ENCODE assay signal across 9 mouse cellular contexts in the genomic region with DNA sequence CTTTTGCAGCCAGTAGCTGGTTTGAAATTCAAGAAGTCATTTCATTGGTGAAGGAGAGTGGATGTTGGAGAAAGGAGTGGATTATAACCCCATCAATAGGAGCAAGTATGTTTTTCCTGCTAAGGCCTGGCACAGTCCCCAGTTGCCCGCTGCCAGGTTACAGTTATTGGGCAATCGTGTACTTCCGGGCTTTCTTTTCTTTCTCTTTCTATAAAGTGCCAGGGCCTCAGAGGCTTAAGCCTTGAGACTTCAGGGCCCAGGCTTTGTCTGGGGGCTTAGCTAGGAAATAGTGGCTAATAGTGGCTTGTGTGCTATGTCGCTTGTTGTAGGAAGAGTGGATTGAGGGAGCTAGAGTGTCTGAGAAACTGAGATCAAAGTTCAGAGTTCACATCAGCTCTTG. TPM values are rescaled to one million over a fixed set of nuclear protein-coding genes. Genes with fewer than 3 reads are reported as not detected.
DNase-seq lines count a peak whose midpoint lies in the region; ATAC-seq and TF ChIP-seq lines count a peak whose summit lies in the region.
"Had no signal": no experiment of that assay in that cellular context is flagged by ENCODE, and none has a peak within 500 bp of the region (broad histone marks: within the 10 kb centered on the region; RNA-seq: fewer than 3 reads in every experiment).

No protein-coding gene starts in this region.

- TF ChIP-seq CTCF in kidney, postnatal 0 days (IDR thresholded peaks at IDR 0.05; ENCODE audit: low read depth) = no peak

- peaks cover 39% of the 10 kb centered on the region for H3K4me1 ChIP-seq in heart, embryonic 15.5 days (replicated peaks)
- peaks cover 27% of the 10 kb centered on the region for H3K4me1 ChIP-seq in heart, embryonic 11.5 days (ENCODE audit: control insufficient read depth, insufficient read depth, low read length)
- peaks cover 37% of the 10 kb centered on the region for H3K4me1 ChIP-seq in embryonic facial prominence, embryonic 15.5 days
- H3K4me1 ChIP-seq in kidney, postnatal 0 days (replicated peaks; ENCODE audit: insufficient read depth, low read length) = peaks cover 23% of the 10 kb centered on the region
- H3K4me1 ChIP-seq in midbrain, embryonic 11.5 days (ENCODE audit: control insufficient read depth, insufficient read depth, low read length) = peaks cover 50% of the 10 kb centered on the region

- H3K27ac ChIP-seq in heart, embryonic 15.5 days = no peak overlapping the region; the same call in 1 of the 2 replicates
- H3K27ac ChIP-seq in heart, embryonic 11.5 days (ENCODE audit: low read depth, low read length) = no peak overlapping the region
- H3K27ac ChIP-seq in embryonic facial prominence, embryonic 15.5 days (replicated peaks) = 0 out of 2 replicates have a peak overlapping the region, but pooled peaks have one; percentile 34
- H3K27ac ChIP-seq in kidney, postnatal 0 days = 0 out of 2 replicates have a peak overlapping the region, but pooled peaks have one; percentile 2
- H3K27ac ChIP-seq in midbrain, embryonic 11.5 days (ENCODE audit: low read depth, low read length) = peak overlapping the region; percentile 98

- WGBS in heart, embryonic 15.5 days = 67% methylated on average over 4 of the region's 4 CpGs
- 74% methylated on average over 4 of the region's 4 CpGs for WGBS in heart, embryonic 11.5 days (ENCODE audit: insufficient replicate concordance)
- 77% methylated on average over 4 of the region's 4 CpGs for WGBS in embryonic facial prominence, embryonic 15.5 days
- WGBS in kidney, postnatal 0 days = 72% methylated on average over 4 of the region's 4 CpGs
- WGBS in midbrain, embryonic 11.5 days = 10% methylated on average over 4 of the region's 4 CpGs

- peak overlapping the region; percentile 99 for H3K4me2 ChIP-seq in heart, embryonic 15.5 days
- no peak overlapping the region for H3K4me2 ChIP-seq in heart, embryonic 11.5 days
- H3K4me2 ChIP-seq in embryonic facial prominence, embryonic 15.5 days (replicated peaks) = peak overlapping the region; percentile 97
- peak overlapping the region; percentile 91; the same call in 1 of the 2 replicates for H3K4me2 ChIP-seq in kidney, postnatal 0 days (ENCODE audit: low read length)
- H3K4me2 ChIP-seq in midbrain, embryonic 11.5 days = peak overlapping the region; percentile 77

- ATAC-seq in heart, embryonic 15.5 days (replicated peaks; ENCODE audit: insufficient number of reproducible peaks, insufficient read depth, low FRiP score, low read depth) = no peak
- no peak for ATAC-seq in heart, embryonic 11.5 days (replicated peaks; ENCODE audit: insufficient number of reproducible peaks, low FRiP score, low TSS enrichment)
- no peak for ATAC-seq in embryonic facial prominence, embryonic 15.5 days (ENCODE audit: insufficient number of reproducible peaks, low FRiP score, low TSS enrichment, low read depth)
- ATAC-seq in kidney, postnatal 0 days (replicated peaks; ENCODE audit: low FRiP score, low read depth) = no peak
- ATAC-seq in midbrain, embryonic 11.5 days (ENCODE audit: low FRiP score) = no peak
- no peak for ATAC-seq in activated CD4-positive, CD25-positive, alpha-beta regulatory T cell, adult 4 months

- peaks cover 9% of the 10 kb centered on the region; the same call in 1 of the 2 replicates for H3K27me3 ChIP-seq in heart, embryonic 15.5 days
- peaks cover 11% of the 10 kb centered on the region; the same call in 1 of the 2 replicates for H3K27me3 ChIP-seq in heart, embryonic 11.5 days (ENCODE audit: control insufficient read depth, insufficient read depth, low read length)
- H3K27me3 ChIP-seq in embryonic facial prominence, embryonic 15.5 days = peaks cover 39% of the 10 kb centered on the region
- no peaks in the 10 kb centered on the region for H3K27me3 ChIP-seq in kidney, postnatal 0 days (ENCODE audit: insufficient read depth, low read length)
- H3K27me3 ChIP-seq in midbrain, embryonic 11.5 days (ENCODE audit: control insufficient read depth, insufficient read depth, low read length) = no peaks in the 10 kb centered on the region

- peak overlapping the region; percentile 69; the same call in 1 of the 2 replicates for H3K4me3 ChIP-seq in heart, embryonic 15.5 days
- no peak overlapping the region for H3K4me3 ChIP-seq in heart, embryonic 11.5 days (ENCODE audit: low read depth, low read length)
- H3K4me3 ChIP-seq in embryonic facial prominence, embryonic 15.5 days (replicated peaks) = no peak overlapping the region
- no peak overlapping the region for H3K4me3 ChIP-seq in kidney, postnatal 0 days (replicated peaks; ENCODE audit: low read depth, low read length)
- H3K4me3 ChIP-seq in midbrain, embryonic 11.5 days (ENCODE audit: low read depth, low read length) = peak overlapping the region; percentile 89

- no peak overlapping the region for H3K9ac ChIP-seq in heart, embryonic 15.5 days
- no peak overlapping the region for H3K9ac ChIP-seq in heart, embryonic 11.5 days (ENCODE audit: low read depth, low read length)
- no peak overlapping the region for H3K9ac ChIP-seq in embryonic facial prominence, embryonic 15.5 days
- H3K9ac ChIP-seq in kidney, postnatal 0 days (ENCODE audit: low read depth, low read length) = no peak overlapping the region
- peak overlapping the region; percentile 94 for H3K9ac ChIP-seq in midbrain, embryonic 11.5 days (ENCODE audit: low read length)

- H3K9me3 ChIP-seq in heart, embryonic 15.5 days (replicated peaks) = no peaks in the 10 kb centered on the region
- no peaks in the 10 kb centered on the region for H3K9me3 ChIP-seq in heart, embryonic 11.5 days (replicated peaks; ENCODE audit: control insufficient read depth, low read length)
- H3K9me3 ChIP-seq in embryonic facial prominence, embryonic 15.5 days (replicated peaks) = no peaks in the 10 kb centered on the region
- H3K9me3 ChIP-seq in kidney, postnatal 0 days (replicated peaks; ENCODE audit: low read length) = no peaks in the 10 kb centered on the region
- no peaks in the 10 kb centered on the region for H3K9me3 ChIP-seq in midbrain, embryonic 11.5 days (ENCODE audit: control insufficient read depth, low read length)
- H3K9me3 ChIP-seq: G1E had no signal

- no peaks in the 10 kb centered on the region for H3K36me3 ChIP-seq in heart, embryonic 15.5 days
- no peaks in the 10 kb centered on the region for H3K36me3 ChIP-seq in heart, embryonic 11.5 days (ENCODE audit: control insufficient read depth, insufficient read depth, low read length)
- no peaks in the 10 kb centered on the region for H3K36me3 ChIP-seq in embryonic facial prominence, embryonic 15.5 days
- H3K36me3 ChIP-seq in kidney, postnatal 0 days (ENCODE audit: insufficient read depth, low read length) = no peaks in the 10 kb centered on the region
- H3K36me3 ChIP-seq in midbrain, embryonic 11.5 days (ENCODE audit: control insufficient read depth, insufficient read depth, low read length) = peaks cover 6% of the 10 kb centered on the region
- H3K36me3 ChIP-seq: G1E had no signal

- DNase-seq in kidney, postnatal 0 days (ENCODE audit: low spot score) = no peak
- peak; percentile 91 for DNase-seq in midbrain, embryonic 11.5 days (ENCODE audit: low spot score, missing footprints)
- no peak for DNase-seq in T-cell, adult 2 months (ENCODE audit: low spot score)
- DNase-seq in right cerebral cortex, adult 2 months (ENCODE audit: low spot score in 2 of 2) = no peak

RNA-seq across cellular contexts. Expression of a gene that starts 1.5 kb away (rescaled TPM):
- 3.0 and 3.7 TPM in 2 replicates for polyA plus RNA-seq in heart, embryonic 15.5 days (2015; fragmentation: Nextera tagmentation; extraction: Ambion mirVana)
- polyA plus RNA-seq in heart, embryonic 11.5 days (2014; fragmentation: Nextera tagmentation; extraction: Ambion mirVana) = 2.6 and 3.6 TPM in 2 replicates
- 8.5 and 9.1 TPM in 2 replicates for polyA plus RNA-seq in embryonic facial prominence, embryonic 15.5 days (2015; fragmentation: Nextera tagmentation; extraction: Ambion mirVana)
- polyA plus RNA-seq in kidney, postnatal 0 days (2015; fragmentation: Nextera tagmentation; extraction: Ambion mirVana) = 8.7 and 9.6 TPM in 2 replicates
- polyA plus RNA-seq in midbrain, embryonic 11.5 days (2014; fragmentation: Nextera tagmentation; extraction: Ambion mirVana) = 100 and 105 TPM in 2 replicates
- 1 to 10 TPM; 2.0 TPM for polyA plus RNA-seq in activated CD4-positive, CD25-positive, alpha-beta regulatory T cell, adult 4 months (2017; shearing (Covaris generic))
- polyA plus RNA-seq: G1E had no signal

RNA-seq across cellular contexts. Expression of a gene that starts 19.0 kb away (rescaled TPM):
- polyA plus RNA-seq in heart, embryonic 15.5 days (2015; fragmentation: Nextera tagmentation; extraction: Ambion mirVana) = 0.33 and 0.68 TPM in 2 replicates
- polyA plus RNA-seq in heart, embryonic 11.5 days (2014; fragmentation: Nextera tagmentation; extraction: Ambion mirVana) = 0.45 and 0.56 TPM in 2 replicates
- polyA plus RNA-seq in embryonic facial prominence, embryonic 15.5 days (2015; fragmentation: Nextera tagmentation; extraction: Ambion mirVana) = 0.29 and 0.87 TPM in 2 replicates
- 4.1 and 5.0 TPM in 2 replicates for polyA plus RNA-seq in kidney, postnatal 0 days (2015; fragmentation: Nextera tagmentation; extraction: Ambion mirVana)
- polyA plus RNA-seq in midbrain, embryonic 11.5 days (2014; fragmentation: Nextera tagmentation; extraction: Ambion mirVana) = 3.5 and 4.5 TPM in 2 replicates
- polyA plus RNA-seq in activated CD4-positive, CD25-positive, alpha-beta regulatory T cell, adult 4 months (2017; shearing (Covaris generic)) = not detected
- polyA plus RNA-seq: G1E had no signal

Comparison
In these comparisons a context has a peak if more than half of its experiments do, and no peak if none do; other contexts are left out.
1. H3K4me3 ChIP-seq: peak in heart, embryonic 15.5 days (single experiment) and midbrain, embryonic 11.5 days (single experiment); none in heart, embryonic 11.5 days (single experiment), embryonic facial prominence, embryonic 15.5 days (single experiment) and kidney, postnatal 0 days (single experiment).
2. H3K27ac ChIP-seq: peak in embryonic facial prominence, embryonic 15.5 days (single experiment), kidney, postnatal 0 days (single experiment) and midbrain, embryonic 11.5 days (single experiment); none in heart, embryonic 15.5 days (single experiment) and heart, embryonic 11.5 days (single experiment).